Mouse (Mus musculus): ENCODE data around the gene Akr1c21. TPM values are rescaled to one million over a fixed set of nuclear protein-coding genes. Genes with fewer than 3 reads are reported as not detected.
A peak's percentile ranks its signal among the peaks of the same experiment; 100 is the strongest.
"Not testable (repeated sequence)": the region's sequence is repeated elsewhere in the genome, so short reads cannot be mapped to it uniquely, and the experiment has no call there.

Gene Akr1c21
- polyA plus RNA-seq (2015; fragmentation: Nextera tagmentation; extraction: Ambion mirVana), result not detected in 2 replicates

DNA sequence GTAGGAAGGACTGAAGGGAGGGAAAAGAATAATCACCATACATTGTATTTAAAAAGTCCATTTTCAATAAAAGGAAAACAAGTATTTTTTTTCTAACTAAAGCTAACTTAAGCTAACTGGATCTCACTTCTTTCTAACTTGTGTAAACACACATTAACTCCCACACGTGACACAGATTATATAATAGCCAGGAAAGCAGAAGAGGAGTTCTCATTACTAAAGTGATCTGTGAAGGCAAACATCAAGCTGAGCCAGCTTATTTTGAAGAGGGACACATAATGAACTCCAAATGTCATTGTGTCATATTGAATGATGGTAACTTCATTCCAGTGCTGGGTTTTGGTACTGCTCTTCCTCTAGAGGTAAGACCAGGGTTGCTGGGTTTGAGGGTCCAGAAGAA lies at the start of gene Akr1c21:
Gene Akr1c21 (plus strand): TSS at position 205 of the 400 bp plus-strand sequence.
- no peaks in the 10 kb centered on the region for H3K36me3 ChIP-seq (ENCODE audit: control insufficient read depth, insufficient read depth)
- no peak for ATAC-seq
- H3K27me3 ChIP-seq (replicated peaks; ENCODE audit: control insufficient read depth, insufficient read depth, low read length), result no peaks in the 10 kb centered on the region
- H3K9ac ChIP-seq (replicated peaks; ENCODE audit: low read depth, low read length), result no peak within 1 kb of the TSS
- no peaks in the 10 kb centered on the region for H3K9me3 ChIP-seq (ENCODE audit: control insufficient read depth, low read length)
- 75% methylated on average over 1 of the region's 1 CpGs for WGBS
- H3K4me1 ChIP-seq (replicated peaks; ENCODE audit: control insufficient read depth, insufficient read depth, low read length), result no peaks in the 10 kb centered on the region
- no peak within 1 kb of the TSS for H3K4me2 ChIP-seq (ENCODE audit: low read length)
- H3K27ac ChIP-seq (ENCODE audit: low read length), result no peak within 1 kb of the TSS
- no peak within 1 kb of the TSS for H3K4me3 ChIP-seq (replicated peaks; ENCODE audit: low read length)

DNA sequence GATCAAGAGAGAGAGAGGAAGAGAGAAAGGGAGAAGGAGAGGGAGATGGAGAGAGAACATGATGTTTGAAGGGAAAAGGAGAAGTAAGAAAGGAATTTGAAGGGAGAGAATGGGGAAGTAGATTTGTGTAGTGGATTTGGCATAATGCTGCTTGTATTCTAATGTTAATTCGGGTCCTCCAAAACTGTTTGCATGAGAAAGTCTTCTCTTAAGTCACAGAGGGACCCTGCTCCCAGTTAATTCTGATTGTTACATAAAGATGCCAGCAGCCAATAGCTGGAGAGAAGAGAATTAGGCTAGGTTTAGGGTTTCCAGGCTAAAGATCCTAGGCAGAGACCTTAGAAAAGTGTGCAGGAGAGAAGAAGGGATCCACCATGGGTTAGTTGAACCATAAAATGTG lies 14.7 kb upstream of the Akr1c21 start:
- Histone ChIP-seq H3K27ac (ENCODE audit: low read length) (no peak overlapping the region), H3K4me3 (replicated peaks; ENCODE audit: low read length) (no peak overlapping the region), H3K9ac (replicated peaks; ENCODE audit: low read depth, low read length) (no peak overlapping the region), H3K36me3 (ENCODE audit: control insufficient read depth, insufficient read depth) (no peaks in the 10 kb centered on the region), H3K27me3 (replicated peaks; ENCODE audit: control insufficient read depth, insufficient read depth, low read length) (no peaks in the 10 kb centered on the region), H3K4me2 (ENCODE audit: low read length) (no peak overlapping the region), H3K4me1 (replicated peaks; ENCODE audit: control insufficient read depth, insufficient read depth, low read length) (no peaks in the 10 kb centered on the region), H3K9me3 (ENCODE audit: control insufficient read depth, low read length) (no peaks in the 10 kb centered on the region)
- no peak for ATAC-seq
- WGBS, result 85% methylated on average over 1 of the region's 1 CpGs

DNA sequence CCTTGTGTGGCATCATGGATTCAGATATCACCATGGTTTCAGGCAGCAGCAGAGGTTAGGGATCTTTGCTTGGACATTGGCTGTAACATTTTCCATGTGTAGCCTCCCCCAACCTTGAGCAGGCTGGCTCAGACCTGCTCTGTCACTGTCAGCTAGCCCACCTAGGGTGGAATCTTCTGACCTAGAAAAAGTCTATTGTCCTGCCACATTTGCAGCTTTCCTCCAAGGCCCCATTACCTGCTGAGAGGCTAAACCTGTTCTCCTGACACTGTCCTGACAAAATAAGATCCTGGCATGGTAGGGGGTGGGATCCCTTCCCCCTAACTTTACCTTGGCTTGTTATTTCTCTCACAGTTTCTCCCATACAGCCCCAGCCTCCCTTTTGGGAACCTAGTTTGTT lies 13.4 kb upstream of the Akr1c21 start:
- no peak for ATAC-seq
- Histone ChIP-seq H3K9me3 (ENCODE audit: control insufficient read depth, low read length) (no peaks in the 10 kb centered on the region), H3K4me3 (replicated peaks; ENCODE audit: low read length) (no peak overlapping the region)

DNA sequence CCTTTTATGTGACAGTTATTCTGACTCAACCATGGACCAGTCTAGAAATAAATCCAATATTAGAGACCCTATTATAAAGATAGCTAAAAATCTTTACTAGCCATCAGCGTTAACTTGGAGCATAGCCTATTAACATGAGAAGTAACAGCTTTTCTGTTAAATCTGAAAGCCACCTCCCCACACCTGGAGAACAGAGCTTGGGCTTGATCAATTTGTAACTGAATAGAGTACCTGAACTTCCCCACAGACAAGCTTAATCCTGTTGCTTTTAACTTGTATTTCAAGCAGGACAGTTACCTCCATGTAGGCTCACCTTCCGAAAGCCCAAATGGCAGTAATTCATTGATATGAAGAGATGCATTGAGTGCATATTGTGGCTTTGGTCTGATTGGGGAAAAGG lies 7.9 kb upstream of the Akr1c21 start:
- H3K9ac ChIP-seq (replicated peaks; ENCODE audit: low read depth, low read length), result no peak overlapping the region
- H3K4me3 ChIP-seq (replicated peaks; ENCODE audit: low read length), result no peak overlapping the region
- no peaks in the 10 kb centered on the region for H3K9me3 ChIP-seq (ENCODE audit: control insufficient read depth, low read length)
- 85% methylated on average over 2 of the region's 2 CpGs for WGBS
- H3K27me3 ChIP-seq (replicated peaks; ENCODE audit: control insufficient read depth, insufficient read depth, low read length), result no peaks in the 10 kb centered on the region
- no peaks in the 10 kb centered on the region for H3K36me3 ChIP-seq (ENCODE audit: control insufficient read depth, insufficient read depth)
- H3K27ac ChIP-seq (ENCODE audit: low read length), result no peak overlapping the region
- no peaks in the 10 kb centered on the region for H3K4me1 ChIP-seq (replicated peaks; ENCODE audit: control insufficient read depth, insufficient read depth, low read length)
- H3K4me2 ChIP-seq (ENCODE audit: low read length), result no peak overlapping the region
- ATAC-seq, result no peak

More for the DNA sequence above, 13.4 kb upstream of the Akr1c21 start:
- no peak overlapping the region for H3K27ac ChIP-seq (ENCODE audit: low read length)
- H3K36me3 ChIP-seq (ENCODE audit: control insufficient read depth, insufficient read depth), result no peaks in the 10 kb centered on the region
- no peaks in the 10 kb centered on the region for H3K27me3 ChIP-seq (replicated peaks; ENCODE audit: control insufficient read depth, insufficient read depth, low read length)
- H3K4me2 ChIP-seq (ENCODE audit: low read length), result no peak overlapping the region
- no peak overlapping the region for H3K9ac ChIP-seq (replicated peaks; ENCODE audit: low read depth, low read length)
- no peaks in the 10 kb centered on the region for H3K4me1 ChIP-seq (replicated peaks; ENCODE audit: control insufficient read depth, insufficient read depth, low read length)

DNA sequence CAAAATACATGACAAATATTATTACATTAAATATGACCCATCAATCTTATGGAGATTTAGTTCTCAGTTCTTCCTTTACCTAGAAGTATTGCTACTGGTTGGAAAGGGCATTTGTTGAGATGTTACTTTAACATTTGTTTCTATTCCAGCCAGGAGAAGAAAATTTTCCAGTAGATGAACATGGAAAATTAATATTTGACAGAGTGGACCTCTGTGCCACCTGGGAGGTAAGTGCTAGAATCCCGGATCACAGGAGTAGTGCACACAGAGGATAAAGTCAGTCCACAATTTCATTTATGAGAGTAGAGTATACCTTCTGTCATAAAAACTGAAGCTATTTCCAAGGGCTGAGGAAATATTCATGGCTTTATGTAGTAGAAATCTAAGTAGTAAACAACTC lies 3.0 kb downstream of the Akr1c21 start:
- no peaks in the 10 kb centered on the region for H3K4me1 ChIP-seq (replicated peaks; ENCODE audit: control insufficient read depth, insufficient read depth, low read length)
- H3K4me3 ChIP-seq (replicated peaks; ENCODE audit: low read length), result no peak overlapping the region
- no peak for ATAC-seq
- H3K36me3 ChIP-seq (ENCODE audit: control insufficient read depth, insufficient read depth), result no peaks in the 10 kb centered on the region
- H3K4me2 ChIP-seq (ENCODE audit: low read length), result no peak overlapping the region
- no peak overlapping the region for H3K9ac ChIP-seq (replicated peaks; ENCODE audit: low read depth, low read length)
- H3K27me3 ChIP-seq (replicated peaks; ENCODE audit: control insufficient read depth, insufficient read depth, low read length), result no peaks in the 10 kb centered on the region
- no peak overlapping the region for H3K27ac ChIP-seq (ENCODE audit: low read length)
- WGBS, result 90% methylated on average over 1 of the region's 1 CpGs
- H3K9me3 ChIP-seq (ENCODE audit: control insufficient read depth, low read length), result no peaks in the 10 kb centered on the region

DNA sequence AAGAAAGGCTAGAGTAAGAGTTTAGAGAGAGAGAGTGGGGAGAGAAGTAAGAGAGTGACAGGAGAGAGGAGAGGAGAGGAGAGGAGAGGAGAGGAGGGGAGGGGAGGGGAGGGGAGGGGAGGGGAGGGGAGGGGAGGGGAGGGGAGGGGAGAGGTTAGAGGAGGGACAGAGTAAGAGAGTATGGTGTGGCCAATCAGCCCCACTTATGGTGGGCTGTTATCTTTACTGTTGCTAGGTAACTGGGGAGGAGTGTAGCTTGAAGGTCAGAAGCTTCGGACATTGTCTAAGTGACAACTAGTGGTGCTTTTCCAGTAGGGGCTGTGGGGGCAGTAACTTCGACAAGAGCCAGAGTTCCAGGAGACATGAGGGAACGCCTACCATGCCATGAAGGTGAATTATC lies 29.6 kb downstream of the Akr1c21 start:
- H3K4me1 ChIP-seq (replicated peaks; ENCODE audit: control insufficient read depth, insufficient read depth, low read length); H3K27me3 ChIP-seq (replicated peaks; ENCODE audit: control insufficient read depth, insufficient read depth, low read length); H3K27ac ChIP-seq (ENCODE audit: low read length); H3K9ac ChIP-seq (replicated peaks; ENCODE audit: low read depth, low read length); H3K9me3 ChIP-seq (ENCODE audit: control insufficient read depth, low read length); H3K4me3 ChIP-seq (replicated peaks; ENCODE audit: low read length); ATAC-seq; H3K4me2 ChIP-seq (ENCODE audit: low read length): not testable (repeated sequence)
- peaks cover 11% of the 10 kb centered on the region for H3K36me3 ChIP-seq (ENCODE audit: control insufficient read depth, insufficient read depth)
- WGBS, result 82% methylated on average over 3 of the region's 3 CpGs

DNA sequence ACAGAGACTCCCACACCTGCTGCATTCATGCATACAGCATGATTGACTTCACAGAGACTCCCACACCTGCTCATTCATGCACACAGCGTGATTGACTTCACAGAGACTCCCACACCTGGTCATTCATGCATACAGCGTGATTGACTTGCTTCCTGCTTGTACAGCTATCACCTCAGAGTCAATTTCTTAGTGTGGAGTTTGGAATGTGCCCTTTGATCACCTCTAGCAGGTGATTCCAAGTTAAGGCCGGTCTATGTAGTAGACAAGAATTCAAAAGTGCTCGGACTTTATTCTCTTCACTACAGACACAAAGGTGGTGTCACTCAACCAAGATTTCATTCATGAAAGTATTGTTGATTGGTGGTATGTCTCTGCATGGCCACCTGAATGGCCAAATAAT lies 32.9 kb downstream of the Akr1c21 start:
- ATAC-seq, result no peak
- H3K4me3 ChIP-seq (replicated peaks; ENCODE audit: low read length), result no peak overlapping the region
- H3K4me1 ChIP-seq (replicated peaks; ENCODE audit: control insufficient read depth, insufficient read depth, low read length), result 0 out of 2 replicates have a peak, but pooled peaks cover 2% of the 10 kb centered on the region
- 89% methylated on average over 4 of the region's 4 CpGs for WGBS
- no peak overlapping the region for H3K27ac ChIP-seq (ENCODE audit: low read length)
- H3K36me3 ChIP-seq (ENCODE audit: control insufficient read depth, insufficient read depth), result no peaks in the 10 kb centered on the region
- H3K27me3 ChIP-seq (replicated peaks; ENCODE audit: control insufficient read depth, insufficient read depth, low read length), result no peaks in the 10 kb centered on the region
- H3K9me3 ChIP-seq (ENCODE audit: control insufficient read depth, low read length), result no peaks in the 10 kb centered on the region
- H3K9ac ChIP-seq (replicated peaks; ENCODE audit: low read depth, low read length), result no peak overlapping the region
- H3K4me2 ChIP-seq (ENCODE audit: low read length), result no peak overlapping the region

DNA sequence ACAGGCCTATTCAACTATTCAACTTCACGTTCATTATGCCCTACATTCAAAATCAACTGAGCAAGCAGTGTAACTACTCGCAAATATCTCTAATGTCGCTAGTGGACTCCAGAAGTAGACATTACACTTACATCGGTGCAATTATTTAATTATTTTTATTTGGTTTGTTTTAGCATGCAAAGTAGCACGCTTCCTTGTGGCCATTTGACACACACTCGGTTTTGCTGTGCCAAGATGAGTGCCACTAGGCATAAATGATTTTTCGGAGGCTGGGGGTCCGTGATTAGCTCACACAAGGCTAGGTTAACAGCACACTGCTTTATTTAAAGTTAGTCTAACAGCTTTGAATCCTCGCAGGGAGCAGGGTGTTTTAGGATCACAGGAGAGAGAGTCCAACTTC lies 34.7 kb downstream of the Akr1c21 start:
- Histone ChIP-seq H3K4me1 (replicated peaks; ENCODE audit: control insufficient read depth, insufficient read depth, low read length) (0 out of 2 replicates have a peak, but pooled peaks cover 2% of the 10 kb centered on the region), H3K27ac (ENCODE audit: low read length) (peak overlapping the region; percentile 64), H3K9ac (replicated peaks; ENCODE audit: low read depth, low read length) (peak overlapping the region; percentile 74), H3K36me3 (ENCODE audit: control insufficient read depth, insufficient read depth) (no peaks in the 10 kb centered on the region), H3K4me3 (replicated peaks; ENCODE audit: low read length) (peak overlapping the region; percentile 70), H3K9me3 (ENCODE audit: control insufficient read depth, low read length) (no peaks in the 10 kb centered on the region), H3K4me2 (ENCODE audit: low read length) (peak overlapping the region; percentile 57), H3K27me3 (replicated peaks; ENCODE audit: control insufficient read depth, insufficient read depth, low read length) (no peaks in the 10 kb centered on the region)
- WGBS, result 14% methylated on average over 9 of the region's 9 CpGs
- ATAC-seq, result no peak

DNA sequence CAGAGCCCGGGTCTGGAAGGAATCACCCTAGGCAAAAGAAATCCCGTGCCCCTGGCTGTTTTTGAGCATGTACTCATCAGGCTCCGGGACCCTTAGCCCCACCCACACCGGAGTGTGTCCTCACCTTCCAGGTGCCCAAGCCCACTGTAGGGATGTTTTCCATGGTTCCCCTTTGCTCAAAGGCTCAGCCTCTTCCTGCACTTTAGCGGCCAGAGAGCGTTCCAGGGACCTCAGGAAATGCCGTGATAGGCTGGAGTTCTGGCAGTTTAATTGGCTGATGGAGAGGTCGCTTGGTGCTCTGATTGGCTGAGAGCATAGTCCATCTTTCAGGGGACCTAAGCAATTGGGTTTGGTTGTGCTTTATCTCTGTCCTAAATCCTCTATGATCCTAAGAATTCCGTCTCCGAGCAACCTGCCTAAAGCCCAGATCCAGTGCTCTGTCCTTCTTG lies 35.1 kb downstream of the Akr1c21 start, which contains the start of gene Akr1e1:
Gene Akr1e1 (minus strand): TSS at position 214 of the 449 bp plus-strand sequence.
- no peaks in the 10 kb centered on the region for H3K9me3 ChIP-seq (ENCODE audit: control insufficient read depth, low read length)
- H3K27me3 ChIP-seq (replicated peaks; ENCODE audit: control insufficient read depth, insufficient read depth, low read length), result no peaks in the 10 kb centered on the region
- peak within 1 kb of the TSS; percentile 57 for H3K4me2 ChIP-seq (ENCODE audit: low read length)
- 6% methylated on average over 10 of the region's 10 CpGs for WGBS
- 0 out of 2 replicates have a peak, but pooled peaks cover 2% of the 10 kb centered on the region for H3K4me1 ChIP-seq (replicated peaks; ENCODE audit: control insufficient read depth, insufficient read depth, low read length)
- peak within 1 kb of the TSS; percentile 64 for H3K27ac ChIP-seq (ENCODE audit: low read length)
- H3K9ac ChIP-seq (replicated peaks; ENCODE audit: low read depth, low read length), result peak within 1 kb of the TSS; percentile 74
- peak within 1 kb of the TSS; percentile 70 for H3K4me3 ChIP-seq (replicated peaks; ENCODE audit: low read length)
- H3K36me3 ChIP-seq (ENCODE audit: control insufficient read depth, insufficient read depth), result no peaks in the 10 kb centered on the region
- peak; percentile 100 for ATAC-seq

DNA sequence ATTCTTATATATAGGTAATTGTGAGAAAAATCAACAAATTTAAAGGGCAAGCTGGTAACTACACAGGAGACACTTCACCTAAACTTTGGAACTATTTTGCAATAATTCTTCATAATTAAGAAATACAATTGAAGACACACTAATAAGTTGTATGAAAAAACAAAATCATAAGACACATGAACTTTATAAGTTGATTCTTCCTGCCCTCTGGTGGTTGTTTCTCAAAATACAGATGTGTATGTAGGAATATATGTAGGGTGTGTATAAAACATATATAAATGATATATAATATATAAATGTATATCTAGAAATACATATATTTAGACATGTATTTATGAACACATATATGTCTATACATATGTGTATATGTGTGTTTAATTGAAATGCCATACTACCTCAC lies 37.0 kb downstream of the Akr1c21 start:
- Histone ChIP-seq H3K4me2 (ENCODE audit: low read length) (no peak overlapping the region), H3K9ac (replicated peaks; ENCODE audit: low read depth, low read length) (no peak overlapping the region), H3K27me3 (replicated peaks; ENCODE audit: control insufficient read depth, insufficient read depth, low read length) (no peaks in the 10 kb centered on the region), H3K36me3 (ENCODE audit: control insufficient read depth, insufficient read depth) (no peaks in the 10 kb centered on the region), H3K9me3 (ENCODE audit: control insufficient read depth, low read length) (no peaks in the 10 kb centered on the region), H3K4me3 (replicated peaks; ENCODE audit: low read length) (no peak overlapping the region), H3K4me1 (replicated peaks; ENCODE audit: control insufficient read depth, insufficient read depth, low read length) (0 out of 2 replicates have a peak, but pooled peaks cover 2% of the 10 kb centered on the region), H3K27ac (ENCODE audit: low read length) (no peak overlapping the region)
- ATAC-seq, result no peak
